Mouse (Mus musculus): ENCODE data around the gene Rprd2. TPM values are rescaled to one million over a fixed set of nuclear protein-coding genes. Genes with fewer than 3 reads are reported as not detected.

The Rprd2 gene
- polyA plus RNA-seq, 1 experiment = 12.5 TPM

DNA sequence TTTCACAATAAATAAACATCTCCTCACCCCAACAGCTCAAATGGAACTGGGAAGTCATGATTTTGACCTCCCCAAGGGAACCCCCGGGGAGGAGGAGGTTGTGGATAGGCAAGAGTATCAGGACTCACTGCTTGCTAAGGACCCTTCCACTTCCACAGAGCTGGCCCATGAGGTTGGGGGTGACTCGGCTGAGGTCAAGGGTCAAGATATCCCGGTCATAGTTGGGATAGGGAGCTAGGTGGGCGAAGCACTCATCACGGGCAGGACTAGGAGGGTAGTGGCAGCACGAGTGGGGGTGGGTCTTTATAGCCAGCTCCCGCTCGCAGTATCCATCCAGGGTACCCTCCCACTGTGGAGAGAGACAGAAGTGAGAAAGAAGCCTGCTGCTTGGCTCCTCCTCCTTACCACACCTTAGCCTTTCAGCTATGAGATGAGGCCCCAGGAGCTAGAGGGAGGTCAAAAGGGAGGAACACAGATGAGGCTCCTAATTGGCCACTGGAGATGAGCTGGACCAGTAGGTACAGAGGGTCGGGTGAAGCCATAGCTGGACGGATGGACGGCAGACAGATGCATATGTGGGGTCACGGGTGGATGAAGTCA, 83.5 kb downstream of the Rprd2 start:
- H3K27ac ChIP-seq (replicated peaks; ENCODE audit: low read depth, low read length) = no peak overlapping the region
- no peak overlapping the region for H3K4me3 ChIP-seq (ENCODE audit: insufficient read depth, low read depth, low read length)
- peaks cover 11% of the 10 kb centered on the region; the same call in 1 of the 2 replicates for H3K4me1 ChIP-seq (ENCODE audit: control insufficient read depth, insufficient read depth, insufficient read length, low read length)

- H3K4me3 ChIP-seq (ENCODE audit: insufficient read depth, low read depth, low read length) = no peak overlapping the region
- H3K27ac ChIP-seq (replicated peaks; ENCODE audit: low read depth, low read length) = 0 out of 2 replicates have a peak overlapping the region, but pooled peaks have one; percentile 4
- H3K4me1 ChIP-seq (ENCODE audit: control insufficient read depth, insufficient read depth, insufficient read length, low read length) = peaks cover 7% of the 10 kb centered on the region; the same call in 1 of the 2 replicates
Observed at GRCm38 (mm10) chr3:95734092-95734702, 84.5 kb downstream of the Rprd2 start.

DNA sequence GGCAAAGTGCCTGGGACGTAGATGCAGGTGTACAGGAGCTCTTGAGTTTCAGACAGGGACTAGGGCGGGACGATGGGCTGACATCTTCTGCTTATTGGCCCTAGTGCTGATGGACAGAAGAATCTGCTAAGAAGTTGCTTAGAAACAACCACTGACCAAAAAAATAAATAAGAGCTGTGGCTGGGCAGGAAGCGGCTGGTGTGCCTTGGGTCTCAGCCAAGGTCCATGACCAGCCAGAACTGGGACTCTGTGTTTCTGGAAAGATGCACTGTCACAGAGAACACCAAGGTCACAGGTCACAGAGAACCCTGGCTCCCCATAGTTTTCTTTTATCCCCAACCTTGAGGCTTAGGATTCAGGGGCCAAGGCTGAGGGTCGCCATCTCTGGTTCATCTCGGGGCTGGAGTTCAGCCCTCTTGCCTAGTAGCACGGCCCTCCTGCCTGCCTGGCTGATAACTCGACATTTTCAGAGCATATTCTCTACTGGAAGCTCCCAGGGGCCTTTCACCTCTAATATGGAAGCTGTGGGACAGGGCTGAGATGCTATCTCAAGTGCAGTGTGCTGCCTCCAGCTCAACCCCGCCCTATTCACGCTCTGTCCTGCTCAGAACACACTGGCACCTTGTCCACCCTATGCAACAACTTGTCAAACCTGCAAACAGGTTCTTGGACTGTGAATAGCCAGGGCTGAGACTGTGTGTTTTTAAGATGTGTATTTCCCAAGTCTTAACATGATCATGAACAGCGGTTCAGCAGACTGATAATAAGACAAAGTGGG, 85.7 kb downstream of the Rprd2 start:
- H3K27ac ChIP-seq (replicated peaks; ENCODE audit: low read depth, low read length) = peak overlapping the region; percentile 62
- no peak overlapping the region for H3K4me3 ChIP-seq (ENCODE audit: insufficient read depth, low read depth, low read length)
- H3K4me1 ChIP-seq (ENCODE audit: control insufficient read depth, insufficient read depth, insufficient read length, low read length) = peaks cover 7% of the 10 kb centered on the region; the same call in 1 of the 2 replicates

DNA sequence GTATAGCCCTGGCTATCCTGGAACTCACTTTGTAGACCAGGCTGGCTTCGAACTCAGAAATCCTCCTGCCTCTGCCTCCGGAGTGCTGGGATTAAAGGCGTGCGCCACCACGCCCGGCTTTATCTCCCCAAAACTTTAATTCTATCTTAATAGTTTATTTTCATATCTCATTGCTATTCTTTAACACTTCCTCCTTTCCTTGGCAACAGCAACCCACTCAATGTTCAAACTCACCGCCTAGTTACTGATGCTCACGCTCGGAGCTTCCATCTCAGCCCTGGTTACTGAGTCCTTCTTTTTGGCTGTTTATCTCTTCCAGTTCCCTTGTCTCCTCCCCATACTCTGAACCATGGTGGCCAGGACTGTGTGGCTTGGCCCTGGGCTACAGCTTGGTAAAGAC, 86.4 kb downstream of the Rprd2 start:
- Histone ChIP-seq H3K4me1 (ENCODE audit: control insufficient read depth, insufficient read depth, insufficient read length, low read length) (peaks cover 7% of the 10 kb centered on the region; the same call in 1 of the 2 replicates), H3K27ac (replicated peaks; ENCODE audit: low read depth, low read length) (peak overlapping the region; percentile 62; the same call in 1 of the 2 replicates), H3K4me3 (ENCODE audit: insufficient read depth, low read depth, low read length) (no peak overlapping the region)

GRCm38 (mm10) chr3:95731802-95732201, 86.9 kb downstream of the Rprd2 start:
- peaks cover 7% of the 10 kb centered on the region; the same call in 1 of the 2 replicates for H3K4me1 ChIP-seq (ENCODE audit: control insufficient read depth, insufficient read depth, insufficient read length, low read length)
- H3K27ac ChIP-seq (replicated peaks; ENCODE audit: low read depth, low read length) = no peak overlapping the region
- H3K4me3 ChIP-seq (ENCODE audit: insufficient read depth, low read depth, low read length) = no peak overlapping the region

DNA sequence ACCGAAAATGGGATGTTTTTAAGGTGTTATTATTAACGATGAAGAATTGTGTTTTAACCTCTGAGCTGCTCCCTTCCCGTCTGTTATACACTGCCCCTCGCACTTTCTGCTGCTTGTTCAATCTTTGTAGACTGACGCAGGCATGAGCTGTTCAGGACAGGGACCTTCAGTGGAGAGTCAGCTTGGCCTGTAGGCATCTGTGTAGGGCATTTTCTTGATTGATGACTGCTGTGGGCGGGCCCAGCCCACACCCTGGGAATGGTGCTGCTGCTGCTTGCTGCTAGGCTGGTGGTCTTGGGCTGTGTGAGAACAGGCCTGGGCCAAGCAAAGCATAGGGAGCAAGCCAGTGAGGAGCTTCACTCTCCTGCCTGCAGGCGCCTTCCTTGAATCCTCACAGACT, 88.2 kb downstream of the Rprd2 start:
- Histone ChIP-seq H3K27ac (replicated peaks; ENCODE audit: low read depth, low read length) (no peak overlapping the region), H3K4me3 (ENCODE audit: insufficient read depth, low read depth, low read length) (no peak overlapping the region), H3K4me1 (ENCODE audit: control insufficient read depth, insufficient read depth, insufficient read length, low read length) (peaks cover 7% of the 10 kb centered on the region; the same call in 1 of the 2 replicates)

DNA sequence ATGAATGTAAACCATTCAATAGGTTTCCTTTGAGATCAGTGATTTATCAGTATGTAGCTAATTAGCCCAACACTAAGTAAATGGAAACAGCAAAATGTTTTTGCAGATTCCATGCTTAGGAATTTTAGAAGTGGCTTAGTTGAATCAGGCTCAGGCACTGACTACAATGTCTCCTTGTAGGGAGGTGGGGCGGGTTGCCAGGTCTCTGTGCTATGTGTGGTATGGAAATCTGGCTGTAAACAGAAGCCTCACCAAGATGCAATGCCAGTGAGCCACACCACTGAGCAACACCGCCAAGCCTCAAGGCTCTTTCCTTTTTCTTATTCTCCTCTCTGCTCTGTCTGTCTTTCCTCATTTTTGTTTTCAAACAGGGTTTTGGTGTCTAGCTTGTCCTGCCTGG, 89.8 kb downstream of the Rprd2 start:
- Histone ChIP-seq H3K4me1 (ENCODE audit: control insufficient read depth, insufficient read depth, insufficient read length, low read length) (peaks cover 4% of the 10 kb centered on the region; the same call in 1 of the 2 replicates), H3K4me3 (ENCODE audit: insufficient read depth, low read depth, low read length) (no peak overlapping the region), H3K27ac (replicated peaks; ENCODE audit: low read depth, low read length) (no peak overlapping the region)

GRCm38 (mm10) chr3:95726696-95727358, 91.8 kb downstream of the Rprd2 start:
- no peak overlapping the region for H3K4me3 ChIP-seq (ENCODE audit: insufficient read depth, low read depth, low read length)
- H3K4me1 ChIP-seq (ENCODE audit: control insufficient read depth, insufficient read depth, insufficient read length, low read length) = no peaks in the 10 kb centered on the region
- no peak overlapping the region for H3K27ac ChIP-seq (replicated peaks; ENCODE audit: low read depth, low read length)

- H3K4me3 ChIP-seq (ENCODE audit: insufficient read depth, low read depth, low read length) = no peak overlapping the region
- no peaks in the 10 kb centered on the region for H3K4me1 ChIP-seq (ENCODE audit: control insufficient read depth, insufficient read depth, insufficient read length, low read length)
- H3K27ac ChIP-seq (replicated peaks; ENCODE audit: low read depth, low read length) = no peak overlapping the region
Observed at GRCm38 (mm10) chr3:95725863-95726262, 92.8 kb downstream of the Rprd2 start.

GRCm38 (mm10) chr3:95722386-95722785, 96.3 kb downstream of the Rprd2 start:
- Histone ChIP-seq H3K27ac (replicated peaks; ENCODE audit: low read depth, low read length) (no peak overlapping the region), H3K4me3 (ENCODE audit: insufficient read depth, low read depth, low read length) (no peak overlapping the region), H3K4me1 (ENCODE audit: control insufficient read depth, insufficient read depth, insufficient read length, low read length) (no peaks in the 10 kb centered on the region)

GRCm38 (mm10) chr3:95718153-95718552, 100.5 kb downstream of the Rprd2 start:
- no peak overlapping the region for H3K27ac ChIP-seq (replicated peaks; ENCODE audit: low read depth, low read length)
- H3K4me3 ChIP-seq (ENCODE audit: insufficient read depth, low read depth, low read length) = no peak overlapping the region
- peaks cover 2% of the 10 kb centered on the region; the same call in 1 of the 2 replicates for H3K4me1 ChIP-seq (ENCODE audit: control insufficient read depth, insufficient read depth, insufficient read length, low read length)

DNA sequence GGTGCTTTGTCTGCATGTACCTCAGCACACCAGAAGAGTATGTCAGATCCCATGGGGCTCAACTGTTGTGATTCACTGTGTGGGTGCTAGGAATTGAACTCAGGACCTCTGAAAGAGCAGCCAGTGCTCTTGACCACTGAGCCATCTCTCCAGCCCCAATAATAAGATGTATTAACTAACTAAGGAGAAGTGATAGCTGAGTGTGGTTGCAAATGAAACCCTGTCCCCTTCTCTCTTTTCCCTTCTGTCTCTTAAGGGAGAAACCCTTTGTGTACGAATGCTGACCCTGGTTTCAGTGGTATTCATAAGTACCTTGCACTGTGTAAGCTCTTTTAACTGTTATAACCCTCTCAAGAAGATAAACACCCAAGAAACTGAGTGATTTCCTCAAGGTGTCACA, 102.6 kb downstream of the Rprd2 start:
- H3K4me3 ChIP-seq (ENCODE audit: insufficient read depth, low read depth, low read length) = no peak overlapping the region
- peaks cover 2% of the 10 kb centered on the region; the same call in 1 of the 2 replicates for H3K4me1 ChIP-seq (ENCODE audit: control insufficient read depth, insufficient read depth, insufficient read length, low read length)
- H3K27ac ChIP-seq (replicated peaks; ENCODE audit: low read depth, low read length) = no peak overlapping the region
